Mouse (Mus musculus): ENCODE results near the gene Dclk1. TPM values are rescaled to one million over a fixed set of nuclear protein-coding genes. Genes with fewer than 3 reads are reported as not detected.

Gene Dclk1
- total and polyA plus RNA-seq, 2 experiments from 2014 or later = 213 to 214 TPM

GRCm38 (mm10) chr3:55587434-55587971, 345.3 kb downstream of the Dclk1 start:
- TF ChIP-seq CTCF (IDR thresholded peaks at IDR 0.05; ENCODE audit: low read depth) = no peak
- no peaks in the 10 kb centered on the region for H3K27me3 ChIP-seq (ENCODE audit: insufficient read depth, low read length)
- no peaks in the 10 kb centered on the region for H3K36me3 ChIP-seq (ENCODE audit: insufficient read depth, low read length)
- no peaks in the 10 kb centered on the region for H3K9me3 ChIP-seq (ENCODE audit: low read length)
- ATAC-seq (peak; percentile 29), DNase-seq (ENCODE audit: low spot score) (no peak)
- H3K27ac ChIP-seq = peak overlapping the region; percentile 52; the same call in 1 of the 2 replicates
- H3K4me3 ChIP-seq (ENCODE audit: low read length) = no peak overlapping the region
- 27% methylated on average over 12 of the region's 12 CpGs for WGBS
- H3K4me2 ChIP-seq (ENCODE audit: low read depth, low read length) = no peak overlapping the region
- H3K9ac ChIP-seq (replicated peaks; ENCODE audit: low read length) = no peak overlapping the region
- H3K4me1 ChIP-seq (ENCODE audit: insufficient read depth, low read length) = peaks cover 11% of the 10 kb centered on the region

- Histone ChIP-seq H3K4me2 (ENCODE audit: low read depth, low read length) (no peak overlapping the region), H3K9me3 (ENCODE audit: low read length) (no peaks in the 10 kb centered on the region), H3K27ac (peak overlapping the region; percentile 52; the same call in 1 of the 2 replicates), H3K27me3 (ENCODE audit: insufficient read depth, low read length) (no peaks in the 10 kb centered on the region), H3K4me3 (ENCODE audit: low read length) (no peak overlapping the region), H3K4me1 (ENCODE audit: insufficient read depth, low read length) (peaks cover 11% of the 10 kb centered on the region), H3K9ac (replicated peaks; ENCODE audit: low read length) (no peak overlapping the region), H3K36me3 (ENCODE audit: insufficient read depth, low read length) (no peaks in the 10 kb centered on the region)
- TF ChIP-seq CTCF (IDR thresholded peaks at IDR 0.05; ENCODE audit: low read depth) = no peak
- DNase-seq (ENCODE audit: low spot score) (peak; percentile 35), ATAC-seq (peak; percentile 71)
- WGBS = 12% methylated on average over 12 of the region's 12 CpGs
Measured at GRCm38 (mm10) chr3:55587972-55588946, 346.1 kb downstream of the Dclk1 start.

Other genes starting within 250 kb of the Dclk1 start
- gene Ccna1, start 186.9 kb upstream of the Dclk1 start, total RNA-seq (2014; rRNA removed) = 0.68 and 1.3 TPM in 2 replicates
- 2.0 and 4.2 TPM in 2 replicates for gene Ccna1, start 186.9 kb upstream of the Dclk1 start, polyA plus RNA-seq (2015; fragmentation: Nextera tagmentation; extraction: Ambion mirVana)
- gene Spg20, start 130.3 kb upstream of the Dclk1 start, total RNA-seq (2014; rRNA removed) = 14.8 and 18.4 TPM in 2 replicates
- gene Spg20, start 130.3 kb upstream of the Dclk1 start, polyA plus RNA-seq (2015; fragmentation: Nextera tagmentation; extraction: Ambion mirVana) = 10.0 and 10.9 TPM in 2 replicates
- 0.54 TPM in 1 of 2 replicates, not detected in the other for gene Ccdc169, start 105.0 kb upstream of the Dclk1 start, total RNA-seq (2014; rRNA removed)
- 0.06 TPM in 1 of 2 replicates, not detected in the other for gene Ccdc169, start 105.0 kb upstream of the Dclk1 start, polyA plus RNA-seq (2015; fragmentation: Nextera tagmentation; extraction: Ambion mirVana)
- gene Sohlh2, start 60.3 kb upstream of the Dclk1 start, total RNA-seq (2014; rRNA removed) = not detected in 2 replicates
- 0.08 TPM in 2 replicates for gene Sohlh2, start 60.3 kb upstream of the Dclk1 start, polyA plus RNA-seq (2015; fragmentation: Nextera tagmentation; extraction: Ambion mirVana)
- gene Gm21954, start 229.8 kb downstream of the Dclk1 start, total RNA-seq (2014; rRNA removed) = not detected in 2 replicates
- gene Gm21954, start 229.8 kb downstream of the Dclk1 start, polyA plus RNA-seq (2015; fragmentation: Nextera tagmentation; extraction: Ambion mirVana) = not detected in 2 replicates

All from hindbrain, postnatal 0 days (tissue).